Mouse (Mus musculus) heart, postnatal 0 days (tissue): ENCODE results near the gene Prkn.

Experiments
- CTCF ChIP-seq: IDR thresholded peaks from 2 replicates; pipeline ENCODE4 v1.5.1; 2016; ENCODE audit warnings: antibody characterized with exemption, control low read depth, low read depth
- EP300 ChIP-seq: IDR thresholded peaks from 2 replicates; pipeline ENCODE4 v1.6.1; 2016; ENCODE audit warnings: antibody characterized with exemption, low read depth

DNA sequence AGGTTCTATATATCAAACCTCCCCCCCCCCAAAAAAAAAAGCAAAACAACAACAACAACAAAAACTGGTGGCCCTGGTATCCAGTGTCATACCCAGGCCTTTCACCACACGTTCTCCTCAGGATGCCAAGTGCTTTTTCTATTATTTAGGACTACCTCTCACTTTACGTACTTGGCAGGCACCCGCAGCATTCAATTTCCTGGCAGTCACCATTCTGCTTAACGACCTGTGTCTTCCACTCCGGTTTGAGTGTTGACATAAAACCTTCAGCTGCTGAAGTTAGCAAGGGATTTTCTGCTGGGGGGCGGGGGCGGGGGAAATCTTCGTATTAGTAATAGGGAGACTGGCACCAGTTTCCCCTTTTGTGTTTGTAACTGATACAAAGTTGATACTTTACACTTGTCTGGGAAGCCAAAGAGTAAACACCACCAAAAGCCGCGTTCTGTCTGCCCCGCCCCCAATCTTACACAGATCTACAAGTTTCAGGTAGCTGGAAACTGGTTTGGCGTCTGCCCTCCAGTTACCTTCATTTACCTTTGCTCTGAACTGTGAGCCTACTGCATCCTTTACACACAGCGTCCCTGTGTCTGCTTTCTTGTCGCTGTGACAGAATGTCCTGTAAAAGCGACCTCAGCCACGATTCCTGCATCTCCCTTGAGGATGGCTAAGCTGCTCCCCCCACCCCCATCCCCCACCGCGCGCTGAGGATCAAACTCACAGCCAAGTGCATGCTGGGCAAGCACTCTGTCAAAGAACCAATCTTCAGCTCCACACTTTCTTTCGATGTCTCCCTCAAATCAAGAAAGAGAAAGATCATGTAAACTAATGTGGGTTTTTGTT is 1240.7 kb downstream of the Prkn start:
- no peak for TF ChIP-seq CTCF
- TF ChIP-seq EP300 = no peak
